Mouse (Mus musculus): ENCODE results near the gene Gcnt4. TPM values are rescaled to one million over a fixed set of nuclear protein-coding genes. Genes with fewer than 3 reads are reported as not detected.

Gcnt4 gene
- polyA plus RNA-seq, 1 experiment from 2014 or later: 0.10 TPM

Other genes with a start within 250 kb of the Gcnt4 start
- not detected in 2 replicates for gene Ankrd31, start 176.4 kb upstream of the Gcnt4 start, polyA plus RNA-seq (2015; fragmentation: Nextera tagmentation; extraction: Ambion mirVana)
- gene 1700029F12Rik, start 109.7 kb downstream of the Gcnt4 start, polyA plus RNA-seq (2015; fragmentation: Nextera tagmentation; extraction: Ambion mirVana): not detected in 2 replicates
- gene Fam169a, start 142.6 kb downstream of the Gcnt4 start, polyA plus RNA-seq (2015; fragmentation: Nextera tagmentation; extraction: Ambion mirVana): 18.3 and 20.9 TPM in 2 replicates
- 0.73 and 1.1 TPM in 2 replicates for gene Gm6169, start 174.5 kb downstream of the Gcnt4 start, polyA plus RNA-seq (2015; fragmentation: Nextera tagmentation; extraction: Ambion mirVana)
- 30.5 and 35.1 TPM in 2 replicates for gene Gfm2, start 213.2 kb downstream of the Gcnt4 start, polyA plus RNA-seq (2015; fragmentation: Nextera tagmentation; extraction: Ambion mirVana)
- gene Nsa2, start 213.2 kb downstream of the Gcnt4 start, polyA plus RNA-seq (2015; fragmentation: Nextera tagmentation; extraction: Ambion mirVana): 37.4 and 40.7 TPM in 2 replicates